Mouse (Mus musculus) heart, postnatal 25 days (tissue): ENCODE measurements around the gene Rem2. TPM values are rescaled to one million over a fixed set of nuclear protein-coding genes. Genes with fewer than 3 reads are reported as not detected.

Experiments
- DNase-seq: peaks from one replicate; pipeline ENCODE4 v3.0.0; 2022; ENCODE audit warnings: low spot score
- intact Hi-C: fragments of 180-260 bp; cut with DNase I; formaldehyde crosslinking; loops from one replicate; pipeline ENCODE4 v1.15.1; 2025
- total RNA-seq, 2 experiments: library from RNA; stranded (reverse); gene quantifications; 2 replicates each; pipeline ENCODE4 v1.2.3; 2021

Gene Rem2
- total RNA-seq, 2 experiments from 2014 or later = not detected

- intact Hi-C loops = no loop called here
- no peak for DNase-seq
Observed at GRCm38 (mm10) chr14:54485899-54486298, 10.0 kb downstream of the Rem2 start.

GRCm38 (mm10) chr14:54487732-54488131 lies 11.8 kb downstream of the Rem2 start:
- DNase-seq = no peak
- intact Hi-C loops = no loop called here

- no peak for DNase-seq
- intact Hi-C loops = no loop called here
Observed at GRCm38 (mm10) chr14:54488350-54488749, 12.4 kb downstream of the Rem2 start.

GRCm38 (mm10) chr14:54492345-54493131 lies 16.6 kb downstream of the Rem2 start:
- intact Hi-C loops = loop anchor here (10.0 kb wide), 1 partner anchor 428 kb away; no protein-coding TSS in a partner anchor
- no peak for DNase-seq

- intact Hi-C loops = loop anchor here (10.0 kb wide), 1 partner anchor 428 kb away; no protein-coding TSS in a partner anchor
- no peak for DNase-seq
Observed at GRCm38 (mm10) chr14:54493236-54493635, 17.3 kb downstream of the Rem2 start.

- intact Hi-C loops = loop anchor here (1.0 to 10.0 kb wide), 2 partner anchors 266 to 429 kb away; no protein-coding TSS in a partner anchor
- no peak for DNase-seq
Observed at GRCm38 (mm10) chr14:54494234-54494633, 18.3 kb downstream of the Rem2 start.

GRCm38 (mm10) chr14:54496706-54497105 lies 20.8 kb downstream of the Rem2 start:
- intact Hi-C loops = loop anchor here (10.0 kb wide), 1 partner anchor 432 kb away; no protein-coding TSS in a partner anchor
- DNase-seq = no peak

GRCm38 (mm10) chr14:54499330-54499729 lies 23.4 kb downstream of the Rem2 start:
- intact Hi-C loops = loop anchor here (10.0 kb wide), 1 partner anchor 435 kb away; no protein-coding TSS in a partner anchor
- DNase-seq = no peak

GRCm38 (mm10) chr14:54501365-54501764 lies 25.5 kb downstream of the Rem2 start:
- intact Hi-C loops = no loop called here
- no peak for DNase-seq

- no peak for DNase-seq
- intact Hi-C loops = no loop called here
Observed at GRCm38 (mm10) chr14:54503092-54503491, 27.2 kb downstream of the Rem2 start.

- intact Hi-C loops = no loop called here
- no peak for DNase-seq
Observed at GRCm38 (mm10) chr14:54509774-54510173, 33.9 kb downstream of the Rem2 start.

- DNase-seq = no peak
- intact Hi-C loops = loop anchor here (5.0 kb wide), 4 partner anchors 35 to 265 kb away; partner anchors contain the start of genes Abhd4, Dad1 and Haus4
Observed at GRCm38 (mm10) chr14:54516710-54517310, 40.9 kb downstream of the Rem2 start.

- no peak for DNase-seq
- intact Hi-C loops = no loop called here
Observed at GRCm38 (mm10) chr14:54523600-54523999, 47.7 kb downstream of the Rem2 start.

GRCm38 (mm10) chr14:54527227-54528006 lies 51.5 kb downstream of the Rem2 start:
- no peak for DNase-seq
- intact Hi-C loops = loop anchor here (2.0 kb wide), 1 partner anchor 51 kb away; no protein-coding TSS in a partner anchor

GRCm38 (mm10) chr14:54528007-54528393 lies 52.1 kb downstream of the Rem2 start:
- intact Hi-C loops = loop anchor here (2.0 kb wide), 1 partner anchor 51 kb away; no protein-coding TSS in a partner anchor

GRCm38 (mm10) chr14:54528446-54529111 lies 52.7 kb downstream of the Rem2 start:
- peak; percentile 40 for DNase-seq
- intact Hi-C loops = loop anchor here (2.0 kb wide), 1 partner anchor 50 kb away; no protein-coding TSS in a partner anchor

More at GRCm38 (mm10) chr14:54528007-54528393, 52.1 kb downstream of the Rem2 start:
- no peak for DNase-seq
